ENCODE assay signal across 14 mouse cellular contexts in the genomic region with DNA sequence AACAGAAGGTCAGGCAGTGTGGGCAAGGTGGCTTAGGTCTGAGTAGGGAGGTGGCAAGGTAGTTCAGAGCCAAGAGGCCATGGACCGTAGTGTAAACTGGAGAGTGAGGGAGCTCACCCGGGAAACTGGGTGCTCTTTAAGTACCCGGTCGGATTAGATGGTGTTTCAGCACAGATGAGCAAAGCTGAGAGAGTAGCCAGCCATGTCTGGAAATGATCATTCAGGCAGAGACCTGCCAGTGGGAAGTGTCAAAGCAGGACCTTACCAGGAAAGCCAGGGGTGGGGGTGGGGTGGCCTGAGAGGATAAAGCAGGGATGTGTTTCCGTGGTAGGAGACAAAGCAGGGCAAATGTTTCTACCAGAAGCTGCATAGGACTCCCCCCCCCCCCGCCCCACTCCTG.
DNase-seq lines count a peak whose midpoint lies in the region.
"Had no signal": no experiment of that assay in that cellular context is flagged by ENCODE, and none has a peak within 500 bp of the region (broad histone marks: within the 10 kb centered on the region; RNA-seq: fewer than 3 reads in every experiment).

No protein-coding gene starts in this region.

- DNase-seq in embryo, embryonic 11 days = peak; percentile 16
- no peak for DNase-seq in embryo, embryonic 10 days (ENCODE audit: low spot score)
- DNase-seq in MN1 (ENCODE audit: low spot score) = peak; percentile 57
- DNase-seq in forelimb bud, embryonic 11.5 days (ENCODE audit: low read depth, low spot score) = peak; percentile 17
- DNase-seq in mesoderm, embryonic 11.5 days (ENCODE audit: low read depth, low spot score) = peak; percentile 12
- DNase-seq in right cerebral cortex, postnatal 14 days = no peak
- no peak for DNase-seq in kidney, postnatal 14 days
- DNase-seq: adrenal gland, adult 2 months; adrenal gland, postnatal 25 days; cerebellum, adult 18-20 months; cerebellum, adult 9-11 months; gastrocnemius, postnatal 10 days; heart, adult 2 months; heart, postnatal 4 days had no signal

Comparison
In these comparisons a context has a peak if more than half of its experiments do, and no peak if none do; other contexts are left out.
1. DNase-seq: peak in embryo, embryonic 11 days (single experiment), MN1 (single experiment), forelimb bud, embryonic 11.5 days (single experiment) and mesoderm, embryonic 11.5 days (single experiment); none in embryo, embryonic 10 days (single experiment), right cerebral cortex, postnatal 14 days (single experiment) and kidney, postnatal 14 days (single experiment).